Mouse (Mus musculus): ENCODE measurements at regions not wholly inside any gene's neighbourhood (a gene's known extent, or its start where the extent isn't known, plus 50 kb on each side); places are given as distances from the start of the nearest gene placed in this dataset.

- WGBS = 91% methylated on average over 6 of the region's 6 CpGs
- no peaks in the 10 kb centered on the region for H3K9me3 ChIP-seq (ENCODE audit: low read length)
- TF ChIP-seq CTCF (IDR thresholded peaks at IDR 0.05) (no peak), EP300 (IDR thresholded peaks at IDR 0.05) (no peak)
- no peaks in the 10 kb centered on the region for H3K4me1 ChIP-seq (ENCODE audit: insufficient read depth, low read depth, low read length)
- H3K4me2 ChIP-seq (replicated peaks; ENCODE audit: low read depth, low read length) = no peak overlapping the region
- no peak overlapping the region for H3K4me3 ChIP-seq (ENCODE audit: low read depth, low read length)
- H3K36me3 ChIP-seq (ENCODE audit: insufficient read depth, low read length) = no peaks in the 10 kb centered on the region
- no peak overlapping the region for H3K9ac ChIP-seq (replicated peaks; ENCODE audit: low read depth)
- H3K27ac ChIP-seq (ENCODE audit: low read length) = no peak overlapping the region
- DNase-seq (ENCODE audit: low spot score) = no peak
- no peak for ATAC-seq
- H3K27me3 ChIP-seq (replicated peaks; ENCODE audit: insufficient read depth, low read length) = no peaks in the 10 kb centered on the region
Measured at GRCm38 (mm10) chr10:99400076-99400475, 137.0 kb downstream of the Dusp6 start.

GRCm38 (mm10) chr10:99406764-99407163 lies 143.7 kb downstream of the Dusp6 start:
- ATAC-seq (no peak), DNase-seq (ENCODE audit: low spot score) (no peak)
- H3K4me1 ChIP-seq (ENCODE audit: insufficient read depth, low read depth, low read length) = no peaks in the 10 kb centered on the region
- H3K4me2 ChIP-seq (replicated peaks; ENCODE audit: low read depth, low read length) = no peak overlapping the region
- no peaks in the 10 kb centered on the region for H3K9me3 ChIP-seq (ENCODE audit: low read length)
- TF ChIP-seq EP300 (IDR thresholded peaks at IDR 0.05) (no peak), CTCF (IDR thresholded peaks at IDR 0.05) (no peak)
- no peaks in the 10 kb centered on the region for H3K27me3 ChIP-seq (replicated peaks; ENCODE audit: insufficient read depth, low read length)
- 80% methylated on average over 2 of the region's 2 CpGs for WGBS
- H3K9ac ChIP-seq (replicated peaks; ENCODE audit: low read depth) = no peak overlapping the region
- H3K36me3 ChIP-seq (ENCODE audit: insufficient read depth, low read length) = no peaks in the 10 kb centered on the region
- no peak overlapping the region for H3K4me3 ChIP-seq (ENCODE audit: low read depth, low read length)
- H3K27ac ChIP-seq (ENCODE audit: low read length) = no peak overlapping the region

GRCm38 (mm10) chr10:99408786-99409185 lies 145.8 kb downstream of the Dusp6 start:
- TF ChIP-seq CTCF (IDR thresholded peaks at IDR 0.05) (peak; percentile 47), EP300 (IDR thresholded peaks at IDR 0.05) (no peak)
- H3K27ac ChIP-seq (ENCODE audit: low read length) = no peak overlapping the region
- no peaks in the 10 kb centered on the region for H3K36me3 ChIP-seq (ENCODE audit: insufficient read depth, low read length)
- no peak overlapping the region for H3K4me2 ChIP-seq (replicated peaks; ENCODE audit: low read depth, low read length)
- no peaks in the 10 kb centered on the region for H3K9me3 ChIP-seq (ENCODE audit: low read length)
- H3K4me3 ChIP-seq (ENCODE audit: low read depth, low read length) = no peak overlapping the region
- H3K4me1 ChIP-seq (ENCODE audit: insufficient read depth, low read depth, low read length) = no peaks in the 10 kb centered on the region
- WGBS = 89% methylated on average over 2 of the region's 2 CpGs
- DNase-seq (ENCODE audit: low spot score) = no peak
- no peak for ATAC-seq
- H3K27me3 ChIP-seq (replicated peaks; ENCODE audit: insufficient read depth, low read length) = no peaks in the 10 kb centered on the region
- H3K9ac ChIP-seq (replicated peaks; ENCODE audit: low read depth) = no peak overlapping the region

- peak overlapping the region; percentile 17; the same call in 1 of the 2 replicates for H3K4me2 ChIP-seq (replicated peaks; ENCODE audit: low read depth, low read length)
- no peaks in the 10 kb centered on the region for H3K36me3 ChIP-seq (ENCODE audit: insufficient read depth, low read length)
- WGBS = 22% methylated on average over 11 of the region's 11 CpGs
- no peaks in the 10 kb centered on the region for H3K4me1 ChIP-seq (ENCODE audit: insufficient read depth, low read depth, low read length)
- H3K27me3 ChIP-seq (replicated peaks; ENCODE audit: insufficient read depth, low read length) = no peaks in the 10 kb centered on the region
- TF ChIP-seq CTCF (IDR thresholded peaks at IDR 0.05) (no peak), EP300 (IDR thresholded peaks at IDR 0.05) (peak; percentile 72)
- H3K4me3 ChIP-seq (ENCODE audit: low read depth, low read length) = no peak overlapping the region
- H3K27ac ChIP-seq (ENCODE audit: low read length) = no peak overlapping the region
- ATAC-seq (peak; percentile 85), DNase-seq (ENCODE audit: low spot score) (peak; percentile 63)
- H3K9ac ChIP-seq (replicated peaks; ENCODE audit: low read depth) = no peak overlapping the region
- H3K9me3 ChIP-seq (ENCODE audit: low read length) = no peaks in the 10 kb centered on the region
Measured at GRCm38 (mm10) chr10:99409744-99410143, 146.7 kb downstream of the Dusp6 start.

- Histone ChIP-seq H3K4me3 (ENCODE audit: low read depth, low read length) (no peak overlapping the region), H3K4me1 (ENCODE audit: insufficient read depth, low read depth, low read length) (no peaks in the 10 kb centered on the region), H3K9me3 (ENCODE audit: low read length) (no peaks in the 10 kb centered on the region), H3K4me2 (replicated peaks; ENCODE audit: low read depth, low read length) (no peak overlapping the region), H3K27ac (ENCODE audit: low read length) (no peak overlapping the region), H3K27me3 (replicated peaks; ENCODE audit: insufficient read depth, low read length) (no peaks in the 10 kb centered on the region), H3K36me3 (ENCODE audit: insufficient read depth, low read length) (no peaks in the 10 kb centered on the region), H3K9ac (replicated peaks; ENCODE audit: low read depth) (no peak overlapping the region)
- DNase-seq (ENCODE audit: low spot score) (peak; percentile 60), ATAC-seq (peak; percentile 59)
- WGBS = 38% methylated on average over 3 of the region's 3 CpGs
- TF ChIP-seq EP300 (IDR thresholded peaks at IDR 0.05) = peak; percentile 60
- TF ChIP-seq CTCF (IDR thresholded peaks at IDR 0.05) = no peak
Measured at GRCm38 (mm10) chr10:99410754-99411153, 147.7 kb downstream of the Dusp6 start.

- no peaks in the 10 kb centered on the region for H3K36me3 ChIP-seq (ENCODE audit: insufficient read depth, low read length)
- WGBS = 75% methylated on average over 3 of the region's 3 CpGs
- H3K4me2 ChIP-seq (replicated peaks; ENCODE audit: low read depth, low read length) = no peak overlapping the region
- H3K27me3 ChIP-seq (replicated peaks; ENCODE audit: insufficient read depth, low read length) = no peaks in the 10 kb centered on the region
- H3K4me1 ChIP-seq (ENCODE audit: insufficient read depth, low read depth, low read length) = no peaks in the 10 kb centered on the region
- no peak overlapping the region for H3K27ac ChIP-seq (ENCODE audit: low read length)
- H3K4me3 ChIP-seq (ENCODE audit: low read depth, low read length) = no peak overlapping the region
- DNase-seq (ENCODE audit: low spot score) (no peak), ATAC-seq (no peak)
- TF ChIP-seq EP300 (IDR thresholded peaks at IDR 0.05) (no peak), CTCF (IDR thresholded peaks at IDR 0.05) (no peak)
- H3K9ac ChIP-seq (replicated peaks; ENCODE audit: low read depth) = no peak overlapping the region
- H3K9me3 ChIP-seq (ENCODE audit: low read length) = no peaks in the 10 kb centered on the region
Measured at GRCm38 (mm10) chr10:99413455-99413854, 150.4 kb downstream of the Dusp6 start.

- 63% methylated on average over 8 of the region's 8 CpGs for WGBS
- Histone ChIP-seq H3K4me2 (replicated peaks; ENCODE audit: low read depth, low read length) (no peak overlapping the region), H3K27me3 (replicated peaks; ENCODE audit: insufficient read depth, low read length) (no peaks in the 10 kb centered on the region), H3K9me3 (ENCODE audit: low read length) (no peaks in the 10 kb centered on the region), H3K4me1 (ENCODE audit: insufficient read depth, low read depth, low read length) (no peaks in the 10 kb centered on the region), H3K9ac (replicated peaks; ENCODE audit: low read depth) (no peak overlapping the region), H3K27ac (ENCODE audit: low read length) (no peak overlapping the region), H3K36me3 (ENCODE audit: insufficient read depth, low read length) (no peaks in the 10 kb centered on the region), H3K4me3 (ENCODE audit: low read depth, low read length) (no peak overlapping the region)
- TF ChIP-seq CTCF (IDR thresholded peaks at IDR 0.05) (no peak), EP300 (IDR thresholded peaks at IDR 0.05) (no peak)
- DNase-seq (ENCODE audit: low spot score) (no peak), ATAC-seq (no peak)
Measured at GRCm38 (mm10) chr10:99416271-99416670, 153.2 kb downstream of the Dusp6 start.
